Mouse (Mus musculus) heart, embryonic 12.5 days (tissue): ENCODE results near the gene Morc1. TPM values are rescaled to one million over a fixed set of nuclear protein-coding genes. Genes with fewer than 3 reads are reported as not detected.

Source experiments
- polyA plus RNA-seq: library from polyadenylated mRNA; unstranded; fragments of >200 nt; fragmentation: Nextera tagmentation; extraction: Ambion mirVana; gene quantifications from 2 replicates; pipeline ENCODE4 v1.2.1, GENCODE M21; 2016

The Morc1 gene
- polyA plus RNA-seq, 1 experiment from 2014 or later, result not detected

Other genes with a start within 250 kb of the Morc1 start
- not detected in 2 replicates for gene Dppa4, start 147.5 kb upstream of the Morc1 start, polyA plus RNA-seq
- not detected in 2 replicates for gene Dppa2, start 127.3 kb upstream of the Morc1 start, polyA plus RNA-seq
- gene Gm5485, start 18.8 kb upstream of the Morc1 start, polyA plus RNA-seq, result not detected in 2 replicates